Mouse (Mus musculus): ENCODE data around the gene Mns1. TPM values are rescaled to one million over a fixed set of nuclear protein-coding genes. Genes with fewer than 3 reads are reported as not detected.
A peak's percentile ranks its signal among the peaks of the same experiment; 100 is the strongest.

The Mns1 gene
- polyA plus RNA-seq, 1 experiment: 1.1 TPM

GRCm38 (mm10) chr9:72492194-72492565 lies 54.4 kb downstream of the Mns1 start, which contains the start of gene Tex9:
Tex9 (minus strand) TSS chr9:72492212.
- H3K4me1 ChIP-seq: peaks cover 52% of the 10 kb centered on the region
- H3K4me3 ChIP-seq (replicated peaks): peak within 1 kb of the TSS; percentile 92
- no peaks in the 10 kb centered on the region for H3K27me3 ChIP-seq (replicated peaks)
- no peaks in the 10 kb centered on the region for H3K9me3 ChIP-seq
- peaks cover 10% of the 10 kb centered on the region for H3K36me3 ChIP-seq (replicated peaks; ENCODE audit: low read length)
- TF ChIP-seq FLI1 (IDR thresholded peaks at IDR 0.05; ENCODE audit: low read length) (no peak), GATA1 (IDR thresholded peaks at IDR 0.05; ENCODE audit: borderline replicate concordance, low read length) (no peak)

- no peak overlapping the region for H3K4me3 ChIP-seq (replicated peaks)
- peaks cover 46% of the 10 kb centered on the region for H3K4me1 ChIP-seq
- no peaks in the 10 kb centered on the region for H3K36me3 ChIP-seq (replicated peaks; ENCODE audit: low read length)
- TF ChIP-seq GATA1 (IDR thresholded peaks at IDR 0.05; ENCODE audit: borderline replicate concordance, low read length): no peak
- TF ChIP-seq FLI1 (IDR thresholded peaks at IDR 0.05; ENCODE audit: low read length): no peak
- no peaks in the 10 kb centered on the region for H3K27me3 ChIP-seq (replicated peaks)
- H3K9me3 ChIP-seq: no peaks in the 10 kb centered on the region
Observed at GRCm38 (mm10) chr9:72493465-72493864, 55.7 kb downstream of the Mns1 start.

- Histone ChIP-seq H3K4me1 (peaks cover 40% of the 10 kb centered on the region), H3K27me3 (replicated peaks) (no peaks in the 10 kb centered on the region), H3K4me3 (replicated peaks) (no peak overlapping the region), H3K36me3 (replicated peaks; ENCODE audit: low read length) (no peaks in the 10 kb centered on the region), H3K9me3 (no peaks in the 10 kb centered on the region)
- TF ChIP-seq GATA1 (IDR thresholded peaks at IDR 0.05; ENCODE audit: borderline replicate concordance, low read length) (no peak), FLI1 (IDR thresholded peaks at IDR 0.05; ENCODE audit: low read length) (no peak)
Observed at GRCm38 (mm10) chr9:72493984-72494685, 56.3 kb downstream of the Mns1 start.

- TF ChIP-seq GATA1 (IDR thresholded peaks at IDR 0.05; ENCODE audit: borderline replicate concordance, low read length): no peak
- no peak for TF ChIP-seq FLI1 (IDR thresholded peaks at IDR 0.05; ENCODE audit: low read length)
- Histone ChIP-seq H3K27me3 (replicated peaks) (no peaks in the 10 kb centered on the region), H3K4me3 (replicated peaks) (no peak overlapping the region), H3K36me3 (replicated peaks; ENCODE audit: low read length) (no peaks in the 10 kb centered on the region), H3K4me1 (peaks cover 23% of the 10 kb centered on the region), H3K9me3 (no peaks in the 10 kb centered on the region)
Observed at GRCm38 (mm10) chr9:72496691-72497090, 58.9 kb downstream of the Mns1 start.

- H3K4me3 ChIP-seq (replicated peaks): no peak overlapping the region
- peaks cover 19% of the 10 kb centered on the region for H3K4me1 ChIP-seq
- TF ChIP-seq FLI1 (IDR thresholded peaks at IDR 0.05; ENCODE audit: low read length) (no peak), GATA1 (IDR thresholded peaks at IDR 0.05; ENCODE audit: borderline replicate concordance, low read length) (no peak)
- H3K36me3 ChIP-seq (replicated peaks; ENCODE audit: low read length): no peaks in the 10 kb centered on the region
- H3K27me3 ChIP-seq (replicated peaks): no peaks in the 10 kb centered on the region
- H3K9me3 ChIP-seq: no peaks in the 10 kb centered on the region
Observed at GRCm38 (mm10) chr9:72497171-72497570, 59.4 kb downstream of the Mns1 start.

Other genes starting within 250 kb of the Mns1 start
- 1.1 and 3.3 TPM in 2 replicates for gene Zfp280d, start 163.2 kb upstream of the Mns1 start, polyA plus RNA-seq (2012; ENCODE audit: insufficient read depth, low replicate concordance)
- gene Tex9, start 54.2 kb downstream of the Mns1 start, polyA plus RNA-seq (2012; ENCODE audit: insufficient read depth, low replicate concordance): 4.8 TPM in 1 of 2 replicates, not detected in the other
- gene Rfx7, start 94.2 kb downstream of the Mns1 start, polyA plus RNA-seq (2012; ENCODE audit: insufficient read depth, low replicate concordance): 4.0 and 5.3 TPM in 2 replicates
- 6.0 and 24.7 TPM in 2 replicates for gene Nedd4, start 224.3 kb downstream of the Mns1 start, polyA plus RNA-seq (2012; ENCODE audit: insufficient read depth, low replicate concordance)